Mouse (Mus musculus) CH12.LX (cell line): ENCODE measurements around the gene Chrna4.

Experiments
- CTCF ChIP-seq, 2 experiments: IDR thresholded peaks in 1 of 2; conservative IDR thresholded peaks in 1 of 2; 2 replicates each; pipeline ENCODE4 v1.5.1; 2011 to 2012; ENCODE audit warnings: low read depth in 2 of 2, low read length in 2 of 2, improper control_type of control experiment in 1 of 2, inconsistent platforms in 1 of 2, mild to moderate bottlenecking in 1 of 2, moderate library complexity in 1 of 2
- MAX ChIP-seq: IDR thresholded peaks from 2 replicates; pipeline ENCODE4 v1.6.1; 2011; ENCODE audit warnings: low read length, improper control_type of control experiment
- NRF1 ChIP-seq: IDR thresholded peaks from 2 replicates; pipeline ENCODE4 v1.6.1; 2014; ENCODE audit warnings: low read depth, mild to moderate bottlenecking, inconsistent platforms, low read length, improper control_type of control experiment, moderate library complexity
- POLR2A ChIP-seq: IDR thresholded peaks from 2 replicates; pipeline ENCODE4 v1.6.1; 2011; ENCODE audit warnings: low read depth, mild to moderate bottlenecking, improper control_type of control experiment, low read length
- ZC3H11A ChIP-seq: IDR thresholded peaks from 2 replicates; pipeline ENCODE4 v1.6.1; 2012; ENCODE audit warnings: low read depth, mild to moderate bottlenecking, inconsistent platforms, low read length, improper control_type of control experiment

GRCm38 (mm10) chr2:180987432-180988030, 55.8 kb downstream of the Chrna4 start:
- no peak for TF ChIP-seq CTCF (conservative IDR thresholded peaks at IDR 0.05 in 1 of 2, IDR thresholded peaks at IDR 0.05 in 1 of 2; ENCODE audit: low read depth in 2 of 2, low read length in 2 of 2)
- TF ChIP-seq MAX = no peak
- no peak for TF ChIP-seq NRF1
- no peak for TF ChIP-seq POLR2A
- TF ChIP-seq ZC3H11A = no peak
